Mouse (Mus musculus) adrenal gland, adult 2 months (tissue): ENCODE measurements around the gene 4933414I15Rik. TPM values are rescaled to one million over a fixed set of nuclear protein-coding genes. Genes with fewer than 3 reads are reported as not detected.

ENCODE experiments used
- polyA plus RNA-seq: library from polyadenylated mRNA; depleted of rRNA; stranded (reverse); fragments of >200 nt; gene quantifications from 2 replicates; pipeline ENCODE4 v1.2.3, GENCODE M21; 2012; rRNA removed
- total RNA-seq, 2 experiments: library from RNA; stranded (reverse); gene quantifications; 2 replicates each; pipeline ENCODE4 v1.2.3; 2021

4933414I15Rik gene
- total and polyA plus RNA-seq, 3 experiments, result not detected

Other genes with a start within 250 kb of the 4933414I15Rik start
- gene Zfp354c, start 116.0 kb downstream of the 4933414I15Rik start, total RNA-seq, result 1 to 10 TPM; 2.6 to 6.1 TPM
- gene Zfp354c, start 116.0 kb downstream of the 4933414I15Rik start, polyA plus RNA-seq, result 0.40 and 0.62 TPM in 2 replicates
- under 1 TPM; 0.69 to 0.93 TPM for gene Zfp879, start 102.2 kb downstream of the 4933414I15Rik start, total RNA-seq
- gene Zfp879, start 102.2 kb downstream of the 4933414I15Rik start, polyA plus RNA-seq, result 0.03 and 0.10 TPM in 2 replicates
- gene Grm6, start 93.1 kb downstream of the 4933414I15Rik start, total RNA-seq, result not detected
- gene Grm6, start 93.1 kb downstream of the 4933414I15Rik start, polyA plus RNA-seq, result not detected in 2 replicates
- 1 to 10 TPM; 2.6 to 4.9 TPM for gene Zfp454, start 56.1 kb downstream of the 4933414I15Rik start, total RNA-seq
- 0.11 and 0.32 TPM in 2 replicates for gene Zfp454, start 56.1 kb downstream of the 4933414I15Rik start, polyA plus RNA-seq
- 1 to 10 TPM; 6.5 to 7.9 TPM for gene Zfp2, start 27.6 kb downstream of the 4933414I15Rik start, total RNA-seq
- 0.71 and 0.96 TPM in 2 replicates for gene Zfp2, start 27.6 kb downstream of the 4933414I15Rik start, polyA plus RNA-seq
- gene Zfp354b, start 12.1 kb downstream of the 4933414I15Rik start, total RNA-seq, result 1 to 10 TPM; 2.7 to 3.0 TPM
- gene Zfp354b, start 12.1 kb downstream of the 4933414I15Rik start, polyA plus RNA-seq, result 0.06 and 0.11 TPM in 2 replicates
- not detected for gene Prop1, start 10.0 kb upstream of the 4933414I15Rik start, total RNA-seq
- gene Prop1, start 10.0 kb upstream of the 4933414I15Rik start, polyA plus RNA-seq, result 0.09 and 0.20 TPM in 2 replicates
- not detected for gene Olfr1378, start 22.8 kb upstream of the 4933414I15Rik start, total RNA-seq
- gene Olfr1378, start 22.8 kb upstream of the 4933414I15Rik start, polyA plus RNA-seq, result not detected in 2 replicates
- not detected for gene Olfr1377, start 38.2 kb upstream of the 4933414I15Rik start, total RNA-seq
- gene Olfr1377, start 38.2 kb upstream of the 4933414I15Rik start, polyA plus RNA-seq, result not detected in 2 replicates
- gene Olfr51, start 59.8 kb upstream of the 4933414I15Rik start, total RNA-seq, result not detected
- not detected in 2 replicates for gene Olfr51, start 59.8 kb upstream of the 4933414I15Rik start, polyA plus RNA-seq
- gene Olfr54, start 70.5 kb upstream of the 4933414I15Rik start, total RNA-seq, result under 1 TPM; 0.32 to 0.55 TPM
- 3.4 and 3.9 TPM in 2 replicates for gene Olfr54, start 70.5 kb upstream of the 4933414I15Rik start, polyA plus RNA-seq
- not detected for gene Olfr1375, start 104.3 kb upstream of the 4933414I15Rik start, total RNA-seq
- gene Olfr1375, start 104.3 kb upstream of the 4933414I15Rik start, polyA plus RNA-seq, result not detected in 2 replicates
- gene Zfp354a, start 115.5 kb upstream of the 4933414I15Rik start, total RNA-seq, result 1 to 10 TPM; 4.7 to 8.5 TPM
- gene Zfp354a, start 115.5 kb upstream of the 4933414I15Rik start, polyA plus RNA-seq, result 0.47 and 0.70 TPM in 2 replicates